Comparison of ENCODE assay signal across 10 mouse cellular contexts in genomic region chr3:151438364-151438763, GRCm38 (mm10). TPM values are rescaled to one million over a fixed set of nuclear protein-coding genes. Genes with fewer than 3 reads are reported as not detected.
DNase-seq lines count a peak whose midpoint lies in the region; ATAC-seq and TF ChIP-seq lines count a peak whose summit lies in the region.
"Had no signal": no experiment of that assay in that cellular context is flagged by ENCODE, and none has a peak within 500 bp of the region (broad histone marks: within the 10 kb centered on the region; RNA-seq: fewer than 3 reads in every experiment).

No protein-coding gene starts in this region.

- no peaks in the 10 kb centered on the region for H3K9me3 ChIP-seq in forebrain, postnatal 0 days (ENCODE audit: low read length)
- no peaks in the 10 kb centered on the region for H3K9me3 ChIP-seq in forebrain, embryonic 14.5 days (replicated peaks; ENCODE audit: control insufficient read depth, low read length)
- H3K9me3 ChIP-seq in hindbrain, embryonic 14.5 days (ENCODE audit: control insufficient read depth, low read length), result no peaks in the 10 kb centered on the region
- H3K9me3 ChIP-seq in hindbrain, embryonic 16.5 days (ENCODE audit: control insufficient read depth, low read length), result no peaks in the 10 kb centered on the region
- no peaks in the 10 kb centered on the region for H3K9me3 ChIP-seq in lung, embryonic 16.5 days (ENCODE audit: control insufficient read depth, low read length)
- H3K9me3 ChIP-seq in liver, embryonic 13.5 days (replicated peaks), result no peaks in the 10 kb centered on the region
- H3K9me3 ChIP-seq: hindbrain, embryonic 15.5 days had no signal

- H3K27ac ChIP-seq in forebrain, postnatal 0 days (ENCODE audit: low read depth, low read length), result no peak overlapping the region
- H3K27ac ChIP-seq in forebrain, embryonic 14.5 days (ENCODE audit: low read depth, low read length), result no peak overlapping the region
- no peak overlapping the region for H3K27ac ChIP-seq in hindbrain, embryonic 14.5 days
- no peak overlapping the region for H3K27ac ChIP-seq in hindbrain, embryonic 16.5 days (ENCODE audit: low read depth, low read length)
- H3K27ac ChIP-seq in lung, embryonic 16.5 days (ENCODE audit: low read length), result no peak overlapping the region
- no peak overlapping the region for H3K27ac ChIP-seq in liver, embryonic 13.5 days
- H3K27ac ChIP-seq: hindbrain, embryonic 15.5 days had no signal

- H3K9ac ChIP-seq in forebrain, postnatal 0 days, result no peak overlapping the region
- no peak overlapping the region for H3K9ac ChIP-seq in forebrain, embryonic 14.5 days (ENCODE audit: low read length)
- H3K9ac ChIP-seq in hindbrain, embryonic 14.5 days, result no peak overlapping the region
- H3K9ac ChIP-seq in hindbrain, embryonic 16.5 days (ENCODE audit: low read depth, low read length), result no peak overlapping the region
- H3K9ac ChIP-seq in lung, embryonic 16.5 days (ENCODE audit: low read length), result peak overlapping the region; percentile 58
- no peak overlapping the region for H3K9ac ChIP-seq in liver, embryonic 13.5 days

- no peaks in the 10 kb centered on the region for H3K4me1 ChIP-seq in forebrain, postnatal 0 days (ENCODE audit: insufficient read depth)
- H3K4me1 ChIP-seq in forebrain, embryonic 14.5 days (ENCODE audit: control insufficient read depth, insufficient read depth, low read length), result peaks cover 3% of the 10 kb centered on the region; the same call in 1 of the 2 replicates
- H3K4me1 ChIP-seq in hindbrain, embryonic 14.5 days (replicated peaks; ENCODE audit: control insufficient read depth, insufficient read depth, low read length), result 0 out of 2 replicates have a peak, but pooled peaks cover 5% of the 10 kb centered on the region
- H3K4me1 ChIP-seq in hindbrain, embryonic 16.5 days (ENCODE audit: control insufficient read depth, insufficient read depth, low read depth, low read length), result peaks cover 3% of the 10 kb centered on the region; the same call in 1 of the 2 replicates
- H3K4me1 ChIP-seq in lung, embryonic 16.5 days (replicated peaks; ENCODE audit: control insufficient read depth, insufficient read depth, low read length), result peaks cover 7% of the 10 kb centered on the region; the same call in 1 of the 2 replicates
- no peaks in the 10 kb centered on the region for H3K4me1 ChIP-seq in liver, embryonic 13.5 days (replicated peaks)

- 84% methylated on average over 5 of the region's 5 CpGs for WGBS in forebrain, postnatal 0 days
- 86% methylated on average over 5 of the region's 5 CpGs for WGBS in forebrain, embryonic 14.5 days
- WGBS in hindbrain, embryonic 14.5 days, result 84% methylated on average over 5 of the region's 5 CpGs
- 79% methylated on average over 5 of the region's 5 CpGs for WGBS in hindbrain, embryonic 16.5 days
- WGBS in lung, embryonic 16.5 days, result 42% methylated on average over 5 of the region's 5 CpGs
- WGBS in liver, embryonic 13.5 days (ENCODE audit: insufficient replicate concordance), result 42% methylated on average over 5 of the region's 5 CpGs

- no peak overlapping the region for H3K4me3 ChIP-seq in forebrain, postnatal 0 days (ENCODE audit: low read depth, low read length)
- H3K4me3 ChIP-seq in forebrain, embryonic 14.5 days (ENCODE audit: low read depth, low read length), result no peak overlapping the region
- H3K4me3 ChIP-seq in hindbrain, embryonic 14.5 days (replicated peaks; ENCODE audit: low read length), result peak overlapping the region; percentile 19; the same call in 1 of the 2 replicates
- no peak overlapping the region for H3K4me3 ChIP-seq in hindbrain, embryonic 16.5 days (ENCODE audit: low read length)
- peak overlapping the region; percentile 45 for H3K4me3 ChIP-seq in lung, embryonic 16.5 days (ENCODE audit: low read length)
- H3K4me3 ChIP-seq in liver, embryonic 13.5 days (replicated peaks), result 0 out of 2 replicates have a peak overlapping the region, but pooled peaks have one; percentile 31

- 0 out of 2 replicates have a peak overlapping the region, but pooled peaks have one; percentile 37 for H3K4me2 ChIP-seq in forebrain, postnatal 0 days (ENCODE audit: low read depth)
- H3K4me2 ChIP-seq in forebrain, embryonic 14.5 days (ENCODE audit: low read length), result no peak overlapping the region
- no peak overlapping the region; the same call in 1 of the 2 replicates for H3K4me2 ChIP-seq in hindbrain, embryonic 14.5 days (replicated peaks)
- H3K4me2 ChIP-seq in hindbrain, embryonic 16.5 days (ENCODE audit: low read length), result no peak overlapping the region
- peak overlapping the region; percentile 59 for H3K4me2 ChIP-seq in lung, embryonic 16.5 days (ENCODE audit: low read depth, low read length)
- no peak overlapping the region for H3K4me2 ChIP-seq in liver, embryonic 13.5 days

- no peak for ATAC-seq in forebrain, postnatal 0 days
- no peak for ATAC-seq in forebrain, embryonic 14.5 days
- ATAC-seq in hindbrain, embryonic 14.5 days (ENCODE audit: low FRiP score), result no peak
- no peak for ATAC-seq in hindbrain, embryonic 16.5 days
- no peak for ATAC-seq in lung, embryonic 16.5 days (ENCODE audit: low read depth)
- ATAC-seq in liver, embryonic 13.5 days (ENCODE audit: low read depth), result no peak

- H3K36me3 ChIP-seq in forebrain, postnatal 0 days (ENCODE audit: insufficient read depth), result no peaks in the 10 kb centered on the region
- no peaks in the 10 kb centered on the region for H3K36me3 ChIP-seq in forebrain, embryonic 14.5 days (ENCODE audit: control insufficient read depth, insufficient read depth, low read length)
- H3K36me3 ChIP-seq in hindbrain, embryonic 14.5 days (replicated peaks; ENCODE audit: control insufficient read depth, insufficient read depth), result no peaks in the 10 kb centered on the region
- no peaks in the 10 kb centered on the region for H3K36me3 ChIP-seq in hindbrain, embryonic 16.5 days (ENCODE audit: control insufficient read depth, insufficient read depth, low read length)
- H3K36me3 ChIP-seq in lung, embryonic 16.5 days (ENCODE audit: control insufficient read depth, insufficient read depth, low read length), result no peaks in the 10 kb centered on the region
- no peaks in the 10 kb centered on the region for H3K36me3 ChIP-seq in liver, embryonic 13.5 days
- H3K36me3 ChIP-seq: hindbrain, embryonic 15.5 days had no signal

- no peaks in the 10 kb centered on the region for H3K27me3 ChIP-seq in forebrain, postnatal 0 days (ENCODE audit: insufficient read depth, low read length)
- 0 out of 2 replicates have a peak, but pooled peaks cover 4% of the 10 kb centered on the region for H3K27me3 ChIP-seq in forebrain, embryonic 14.5 days (replicated peaks; ENCODE audit: control insufficient read depth, insufficient read depth, low read length)
- no peaks in the 10 kb centered on the region for H3K27me3 ChIP-seq in hindbrain, embryonic 14.5 days (ENCODE audit: control insufficient read depth, insufficient read depth, low read length)
- H3K27me3 ChIP-seq in hindbrain, embryonic 16.5 days (replicated peaks; ENCODE audit: control insufficient read depth, insufficient read depth, low read length), result no peaks in the 10 kb centered on the region
- H3K27me3 ChIP-seq in lung, embryonic 16.5 days (ENCODE audit: control insufficient read depth, insufficient read depth, low read depth, low read length), result no peaks in the 10 kb centered on the region
- no peaks in the 10 kb centered on the region for H3K27me3 ChIP-seq in liver, embryonic 13.5 days
- H3K27me3 ChIP-seq: hindbrain, embryonic 15.5 days had no signal

- TF ChIP-seq CTCF in forebrain, postnatal 0 days (IDR thresholded peaks at IDR 0.05; ENCODE audit: low read depth), result no peak

- no peak for DNase-seq in forebrain, postnatal 0 days
- no peak for DNase-seq in forebrain, embryonic 14.5 days (ENCODE audit: low spot score)
- no peak for DNase-seq in hindbrain, embryonic 14.5 days (ENCODE audit: low spot score)
- no peak for DNase-seq in lung, adult 18-20 months
- no peak for DNase-seq in liver, embryonic 13.5 days
- DNase-seq in adrenal gland, postnatal 14 days, result no peak
- DNase-seq: thymus, adult 2 months had no signal

RNA-seq across cellular contexts. Expression of gene Adgrl4, which starts 0.7 kb away (rescaled TPM):
- 17.2 and 31.7 TPM in 2 replicates for total RNA-seq in forebrain, postnatal 0 days (2014; rRNA removed)
- polyA plus RNA-seq in forebrain, postnatal 0 days (2015; fragmentation: Nextera tagmentation; extraction: Ambion mirVana), result 9.7 and 11.9 TPM in 2 replicates
- 14.9 and 16.0 TPM in 2 replicates for polyA plus RNA-seq in forebrain, embryonic 14.5 days (2014; fragmentation: Nextera tagmentation; extraction: Ambion mirVana)
- polyA plus RNA-seq in hindbrain, embryonic 14.5 days (2014; fragmentation: Nextera tagmentation; extraction: Ambion mirVana), result 14.6 and 15.9 TPM in 2 replicates
- polyA plus RNA-seq in hindbrain, embryonic 16.5 days (2015; fragmentation: Nextera tagmentation; extraction: Ambion mirVana), result 14.7 and 16.0 TPM in 2 replicates
- polyA plus RNA-seq in lung, embryonic 16.5 days (2015; fragmentation: Nextera tagmentation; extraction: Ambion mirVana), result 23.9 and 25.0 TPM in 2 replicates
- polyA plus RNA-seq in liver, embryonic 13.5 days (2015; fragmentation: Nextera tagmentation; extraction: Ambion mirVana), result 4.7 and 5.7 TPM in 2 replicates
- 64.7 and 72.0 TPM in 2 replicates for total RNA-seq in adrenal gland, postnatal 14 days (2021)

Comparison
In these comparisons a context has a peak if more than half of its experiments do, and no peak if none do; other contexts are left out.
1. H3K4me2 ChIP-seq: peak in forebrain, postnatal 0 days (single experiment) and lung, embryonic 16.5 days (single experiment); none in forebrain, embryonic 14.5 days (single experiment), hindbrain, embryonic 14.5 days (single experiment), hindbrain, embryonic 16.5 days (single experiment) and liver, embryonic 13.5 days (single experiment).
2. H3K4me3 ChIP-seq: peak in hindbrain, embryonic 14.5 days (single experiment), lung, embryonic 16.5 days (single experiment) and liver, embryonic 13.5 days (single experiment); none in forebrain, postnatal 0 days (single experiment), forebrain, embryonic 14.5 days (single experiment) and hindbrain, embryonic 16.5 days (single experiment).